Mouse (Mus musculus) myocyte (in vitro differentiated cells): ENCODE data around the gene Ttc24. TPM values are rescaled to one million over a fixed set of nuclear protein-coding genes. Genes with fewer than 3 reads are reported as not detected.
A peak's percentile ranks its signal among the peaks of the same experiment; 100 is the strongest.

Source experiments
- H3K27me3 ChIP-seq: one replicate; pipeline ENCODE4 v1.6.1; 2011; ENCODE audit not compliant: control insufficient read depth, insufficient read depth, insufficient read length
- H3K36me3 ChIP-seq: one replicate; pipeline ENCODE4 v1.6.1; 2011; ENCODE audit not compliant: control insufficient read depth, insufficient read depth
- H3K4me2 ChIP-seq: one replicate; pipeline ENCODE4 v1.6.1; 2011; ENCODE audit warnings: low read depth, control low read depth
- H3K4me3 ChIP-seq: one replicate; pipeline ENCODE4 v1.5.1; 2011; ENCODE audit warnings: mild to moderate bottlenecking, control low read depth, moderate library complexity
- H3K79me2 ChIP-seq: one replicate; pipeline ENCODE4 v1.6.1; 2011; ENCODE audit not compliant: control insufficient read depth, insufficient read depth
- H3ac ChIP-seq: one replicate; pipeline ENCODE4 v1.6.1; 2011; ENCODE audit not compliant: control insufficient read depth, insufficient read length
- CEBPB ChIP-seq: IDR thresholded peaks from 2 replicates; pipeline ENCODE4 v1.6.1; 2011; ENCODE audit warnings: mild to moderate bottlenecking, moderate library complexity; ENCODE audit not compliant: poor library complexity, insufficient read depth, severe bottlenecking
- E2F4 ChIP-seq: IDR thresholded peaks from one replicate; pipeline ENCODE4 v1.6.1; 2011; ENCODE audit warnings: mild to moderate bottlenecking, control low read depth, moderate library complexity; ENCODE audit not compliant: insufficient read depth
- MAX ChIP-seq: IDR thresholded peaks from one replicate; pipeline ENCODE4 v1.6.1; 2011; ENCODE audit warnings: low read depth, mild to moderate bottlenecking, control low read depth
- MYOD1 ChIP-seq, 3 experiments: IDR thresholded peaks; one replicate each; pipeline ENCODE4 v1.6.1; 2011; ENCODE audit warnings: control low read depth in 2 of 3, low read depth in 2 of 3, mild to moderate bottlenecking in 2 of 3, moderate library complexity in 1 of 3; ENCODE audit not compliant: insufficient read length in 2 of 3, control insufficient read depth in 1 of 3
- MYOG ChIP-seq, 3 experiments: IDR thresholded peaks; one replicate each; pipeline ENCODE4 v1.6.1; 2011; ENCODE audit warnings: control low read depth in 2 of 3, low read depth in 2 of 3, mild to moderate bottlenecking in 2 of 3; ENCODE audit not compliant: insufficient read length in 2 of 3, control insufficient read depth in 1 of 3, insufficient read depth in 1 of 3
- POLR2A ChIP-seq: IDR thresholded peaks from one replicate; pipeline ENCODE4 v1.6.1; 2011; ENCODE audit warnings: low read depth, mild to moderate bottlenecking, control low read depth, moderate library complexity; ENCODE audit not compliant: insufficient read length
- POLR2AphosphoS2 ChIP-seq: IDR thresholded peaks from one replicate; pipeline ENCODE4 v1.6.1; 2011; ENCODE audit warnings: low read depth, control low read depth; ENCODE audit not compliant: insufficient read length
- REST ChIP-seq: IDR thresholded peaks from one replicate; pipeline ENCODE4 v1.6.1; 2011; ENCODE audit warnings: mild to moderate bottlenecking, control low read depth, moderate library complexity; ENCODE audit not compliant: insufficient read depth, insufficient read length
- SRF ChIP-seq: IDR thresholded peaks from one replicate; pipeline ENCODE4 v1.6.1; 2011; ENCODE audit warnings: low read depth; ENCODE audit not compliant: control insufficient read depth, insufficient read length
- TCF12 ChIP-seq: IDR thresholded peaks from one replicate; pipeline ENCODE4 v1.6.1; 2011; ENCODE audit warnings: mild to moderate bottlenecking, control low read depth; ENCODE audit not compliant: poor library complexity, insufficient read depth, severe bottlenecking
- TCF3 ChIP-seq: IDR thresholded peaks from one replicate; pipeline ENCODE4 v1.6.1; 2011; ENCODE audit warnings: low read depth, control low read depth; ENCODE audit not compliant: insufficient read length
- USF1 ChIP-seq: IDR thresholded peaks from one replicate; pipeline ENCODE4 v1.6.1; 2011; ENCODE audit warnings: low read depth, mild to moderate bottlenecking, control low read depth, moderate library complexity
- polyA plus RNA-seq: library from polyadenylated mRNA; unstranded; fragments of >200 nt; fragmentation: generic; extraction: Trizol; gene quantifications from one replicate; pipeline ENCODE4 v1.2.1, GENCODE M21; 2012; ENCODE audit warnings: missing spikeins

The Ttc24 gene
- polyA plus RNA-seq, 1 experiment, result not detected

DNA sequence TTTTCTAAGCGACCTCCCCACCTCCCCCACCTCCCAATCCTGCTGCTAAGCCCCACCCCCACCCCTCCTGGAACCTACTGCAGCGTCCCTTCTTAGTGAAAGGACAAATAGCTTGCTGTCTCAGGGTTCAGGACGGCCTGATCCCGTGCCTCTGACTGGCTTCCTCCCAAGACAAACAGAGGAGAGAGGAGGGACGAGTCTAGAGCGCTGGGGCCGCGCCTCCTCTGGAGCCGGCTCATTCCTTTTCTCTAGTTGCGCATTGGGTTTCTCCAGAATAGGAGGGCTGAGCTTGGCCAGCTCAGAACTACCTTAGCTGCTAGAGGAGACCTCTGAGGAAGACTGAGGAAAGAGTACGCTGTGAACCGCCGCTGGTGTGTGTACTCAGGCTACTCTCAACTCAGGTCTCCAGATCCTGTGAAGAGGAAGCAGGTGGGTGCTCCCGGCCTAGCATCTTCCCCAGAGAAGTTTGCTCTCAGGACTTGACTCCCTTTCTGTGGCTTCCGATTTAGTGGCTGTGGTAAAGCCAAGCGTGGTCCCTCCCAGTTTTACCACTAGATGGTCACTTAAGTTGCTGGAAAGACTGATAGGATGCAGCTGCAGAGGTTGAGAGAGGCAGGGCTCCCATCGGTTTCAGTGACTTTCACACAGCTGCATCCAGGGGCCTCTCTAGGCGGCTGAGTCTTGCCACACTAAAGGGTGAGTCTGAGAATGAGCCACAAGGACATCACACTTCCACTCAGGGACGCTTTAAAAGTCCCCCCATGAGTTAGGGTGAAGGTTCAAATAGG is 47.3 kb downstream of the Ttc24 start:
- Histone ChIP-seq H3K4me2 (no peak overlapping the region), H3ac (no peak overlapping the region), H3K36me3 (no peaks in the 10 kb centered on the region), H3K4me3 (no peak overlapping the region), H3K27me3 (peaks cover 17% of the 10 kb centered on the region), H3K79me2 (no peaks in the 10 kb centered on the region)
- TF ChIP-seq MAX (no peak), SRF (no peak), USF1 (no peak), POLR2AphosphoS2 (no peak), REST (no peak), MYOD1 (IDR thresholded peaks at IDR 0.05; ENCODE audit: control insufficient read depth in 1 of 3, insufficient read length in 2 of 3, low read depth in 2 of 3) (no peak), E2F4 (no peak), TCF3 (no peak), POLR2A (no peak), TCF12 (no peak), CEBPB (no peak), MYOG (IDR thresholded peaks at IDR 0.05; ENCODE audit: control insufficient read depth in 1 of 3, insufficient read depth in 1 of 3, insufficient read length in 2 of 3, low read depth in 2 of 3) (no peak)

DNA sequence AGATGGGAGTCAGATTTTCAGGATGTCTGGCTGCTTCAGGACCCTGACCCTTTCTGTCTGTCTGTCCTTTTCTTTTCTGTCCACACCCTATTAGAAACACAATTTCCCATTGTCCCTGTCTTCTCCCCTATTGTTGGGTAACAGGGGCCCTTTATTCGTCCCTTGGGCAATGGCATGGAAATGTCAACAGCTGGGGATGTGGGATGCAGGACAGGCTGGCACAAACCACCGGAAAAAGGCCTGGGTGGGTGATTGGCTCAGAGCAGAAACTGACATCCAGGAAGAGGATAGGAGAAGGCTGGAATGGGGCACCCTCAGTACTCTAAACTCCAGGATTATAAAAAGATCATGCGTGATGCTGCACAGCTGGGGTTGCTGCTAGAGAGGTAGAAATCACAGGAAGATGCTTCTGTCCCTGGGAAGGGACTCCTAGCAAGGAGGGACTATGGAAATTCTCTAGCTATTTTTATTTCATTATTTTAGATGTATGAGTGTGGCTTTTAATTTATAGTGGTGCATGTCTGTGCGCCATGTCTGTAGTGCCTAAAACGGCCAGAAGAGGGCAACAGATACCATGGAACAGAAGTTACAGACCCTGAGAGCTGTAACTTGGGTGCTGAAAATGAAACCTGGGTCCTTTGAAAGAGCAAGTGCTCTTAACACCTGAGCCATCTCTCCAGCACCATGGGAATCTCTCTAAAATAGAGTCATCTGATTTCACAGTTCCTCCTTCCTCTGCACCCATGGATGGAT is 50.5 kb downstream of the Ttc24 start, which contains the start of gene Hapln2:
Gene Hapln2, minus strand, starts transcription at position 150 of the 753 bp plus-strand sequence.
- peaks cover 37% of the 10 kb centered on the region for H3K27me3 ChIP-seq
- no peaks in the 10 kb centered on the region for H3K36me3 ChIP-seq
- no peak within 1 kb of the TSS for H3K4me2 ChIP-seq
- no peak within 1 kb of the TSS for H3K4me3 ChIP-seq
- no peak within 1 kb of the TSS for H3ac ChIP-seq
- TF ChIP-seq TCF3, result no peak
- TF ChIP-seq TCF12, result no peak
- TF ChIP-seq USF1, result no peak
- TF ChIP-seq POLR2A, result no peak
- TF ChIP-seq CEBPB, result no peak
- TF ChIP-seq E2F4, result no peak
- TF ChIP-seq REST, result no peak
- no peak for TF ChIP-seq MYOG (IDR thresholded peaks at IDR 0.05; ENCODE audit: control insufficient read depth in 1 of 3, insufficient read depth in 1 of 3, insufficient read length in 2 of 3, low read depth in 2 of 3)
- no peak for TF ChIP-seq MYOD1 (IDR thresholded peaks at IDR 0.05; ENCODE audit: control insufficient read depth in 1 of 3, insufficient read length in 2 of 3, low read depth in 2 of 3)
- no peaks in the 10 kb centered on the region for H3K79me2 ChIP-seq

DNA sequence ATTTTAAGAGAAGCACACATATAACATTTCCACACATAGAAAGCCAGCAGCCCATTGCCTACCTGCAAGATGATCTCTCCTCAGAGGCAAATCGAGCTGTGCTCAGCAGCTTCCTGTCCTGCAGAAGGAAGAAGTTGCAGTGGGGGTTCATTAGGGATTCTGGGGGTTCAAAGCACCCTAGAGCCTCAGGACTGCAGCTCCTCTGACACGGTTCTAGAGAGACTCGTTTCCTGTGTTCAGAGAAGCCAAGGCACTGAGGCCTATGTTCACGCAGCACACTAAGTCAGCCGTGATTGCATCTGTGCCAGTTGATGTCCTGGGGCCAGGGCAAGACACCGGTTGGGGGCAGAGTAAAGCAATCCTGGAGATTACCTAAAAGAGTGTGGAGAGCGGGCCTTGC is 51.3 kb downstream of the Ttc24 start:
- Histone ChIP-seq H3K4me2 (no peak overlapping the region), H3ac (no peak overlapping the region), H3K36me3 (no peaks in the 10 kb centered on the region), H3K4me3 (no peak overlapping the region), H3K79me2 (no peaks in the 10 kb centered on the region), H3K27me3 (peaks cover 45% of the 10 kb centered on the region)
- TF ChIP-seq MYOG (IDR thresholded peaks at IDR 0.05; ENCODE audit: control insufficient read depth in 1 of 3, insufficient read depth in 1 of 3, insufficient read length in 2 of 3, low read depth in 2 of 3) (no peak), SRF (no peak), REST (no peak), CEBPB (no peak), MYOD1 (IDR thresholded peaks at IDR 0.05; ENCODE audit: control insufficient read depth in 1 of 3, insufficient read length in 2 of 3, low read depth in 2 of 3) (no peak), USF1 (no peak), MAX (no peak), POLR2A (no peak), TCF12 (no peak), E2F4 (no peak), TCF3 (no peak), POLR2AphosphoS2 (no peak)

DNA sequence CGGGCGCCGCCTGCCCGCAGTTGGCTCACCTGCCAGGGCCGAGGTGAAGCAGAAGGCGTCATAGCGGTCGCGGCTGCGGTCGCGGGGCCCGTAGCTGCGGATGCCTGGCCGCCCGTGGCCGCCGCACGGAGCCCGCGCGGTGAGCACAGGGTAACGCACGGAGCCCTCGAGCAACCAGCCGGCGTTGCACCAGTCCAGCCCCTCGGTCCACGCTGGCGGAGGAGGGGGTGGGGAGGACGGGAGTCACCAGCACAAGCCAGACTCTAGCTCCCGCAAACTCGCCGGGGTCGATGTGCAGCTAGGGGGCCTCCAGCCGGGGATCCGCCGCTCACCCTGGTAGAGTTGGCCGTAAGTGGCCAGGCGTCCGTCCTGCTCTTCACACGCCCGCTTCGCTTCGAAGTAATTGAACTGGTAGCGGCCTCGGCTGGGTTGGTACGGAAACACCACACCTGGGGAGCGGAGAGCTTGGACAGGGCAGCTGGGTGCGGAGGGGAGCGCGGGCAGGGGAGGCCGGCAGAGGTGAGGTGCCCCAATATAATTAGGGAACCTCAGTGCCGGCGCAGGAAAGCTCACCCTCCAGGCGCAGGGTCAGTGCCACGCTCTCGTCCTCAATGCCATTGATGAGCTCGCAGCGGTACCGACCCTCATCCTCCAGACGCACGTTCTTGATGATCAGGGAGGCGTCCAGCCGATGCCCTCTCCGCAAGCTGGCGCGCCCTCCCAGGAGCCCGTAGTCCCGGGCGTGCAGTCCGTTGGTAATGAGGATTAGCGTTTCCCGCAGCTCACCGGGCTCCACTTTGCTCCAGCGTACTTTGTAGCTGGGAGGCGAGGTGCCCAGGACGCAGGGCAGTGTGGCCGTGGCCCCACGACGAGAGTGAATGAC is 54.7 kb downstream of the Ttc24 start:
- Histone ChIP-seq H3K4me3 (no peak overlapping the region), H3K4me2 (peak overlapping the region; percentile 62), H3K36me3 (no peaks in the 10 kb centered on the region), H3ac (no peak overlapping the region), H3K79me2 (no peaks in the 10 kb centered on the region), H3K27me3 (peaks cover 45% of the 10 kb centered on the region)
- no peak for TF ChIP-seq REST
- TF ChIP-seq SRF, result no peak
- TF ChIP-seq MYOG (IDR thresholded peaks at IDR 0.05; ENCODE audit: control insufficient read depth in 1 of 3, insufficient read depth in 1 of 3, insufficient read length in 2 of 3, low read depth in 2 of 3), result no peak
- no peak for TF ChIP-seq USF1
- TF ChIP-seq CEBPB, result no peak
- TF ChIP-seq E2F4, result no peak
- TF ChIP-seq POLR2A, result no peak
- TF ChIP-seq MYOD1 (IDR thresholded peaks at IDR 0.05; ENCODE audit: control insufficient read depth in 1 of 3, insufficient read length in 2 of 3, low read depth in 2 of 3), result no peak
- no peak for TF ChIP-seq TCF12
- no peak for TF ChIP-seq TCF3
- TF ChIP-seq MAX, result no peak
- no peak for TF ChIP-seq POLR2AphosphoS2
